Mouse (Mus musculus) C2C12 (cell line): ENCODE measurements at regions not wholly inside any gene's neighbourhood (a gene's known extent, or its start where the extent isn't known, plus 50 kb on each side); places are given as distances from the start of the nearest gene placed in this dataset.

Experiments
- CTCF ChIP-seq: IDR thresholded peaks from one replicate; pipeline ENCODE4 v1.5.1; 2011; ENCODE audit not compliant: control insufficient read depth, insufficient read depth, insufficient read length
- MYOD1 ChIP-seq: IDR thresholded peaks from one replicate; pipeline ENCODE4 v1.6.1; 2011; ENCODE audit warnings: low read depth; ENCODE audit not compliant: control insufficient read depth, insufficient read length

- TF ChIP-seq MYOD1 (no peak), CTCF (no peak)
Observed at GRCm38 (mm10) chr2:73996986-73997385, 85.9 kb upstream of the Atp5g3 start.
